Mouse (Mus musculus) liver, embryonic 11.5 days (tissue): Measurements from ENCODE around the gene Pla2g10. TPM values are rescaled to one million over a fixed set of nuclear protein-coding genes. Genes with fewer than 3 reads are reported as not detected.

Experiments
- ATAC-seq: fragments of 200-750 bp; cut with Nextera tagmentation; replicated peaks from 2 replicates; pipeline ENCODE4 v1.8.0; 2017; ENCODE audit warnings: moderate number of reproducible peaks, mild to moderate bottlenecking, moderate TSS enrichment, moderate library complexity; ENCODE audit not compliant: low FRiP score
- DNase-seq: peaks from one replicate; pipeline ENCODE4 v3.0.0-alpha.2; 2017; ENCODE audit warnings: low spot score
- H3K27ac ChIP-seq: fragments of 300-500 bp; sonication (generic); 2 replicates; pipeline ENCODE4 v1.5.1; 2014; ENCODE audit warnings: mild to moderate bottlenecking, low read depth, low read length, control low read depth
- H3K27me3 ChIP-seq: fragments of 300-500 bp; sonication (generic); replicated peaks from 2 replicates; pipeline ENCODE4 v1.6.1; 2014; ENCODE audit warnings: low read length, mixed read lengths; ENCODE audit not compliant: control insufficient read depth, insufficient read depth
- H3K36me3 ChIP-seq: fragments of 300-500 bp; sonication (generic); 2 replicates; pipeline ENCODE4 v1.6.1; 2014; ENCODE audit warnings: mild to moderate bottlenecking, low read length, moderate library complexity, mixed read lengths; ENCODE audit not compliant: control insufficient read depth, insufficient read depth
- H3K4me1 ChIP-seq: fragments of 300-500 bp; sonication (generic); replicated peaks from 2 replicates; pipeline ENCODE4 v1.6.1; 2014; ENCODE audit warnings: low read length, mixed read lengths; ENCODE audit not compliant: control insufficient read depth, insufficient read depth
- H3K4me2 ChIP-seq: fragments of 300-500 bp; sonication (generic); 2 replicates; pipeline ENCODE4 v1.6.1; 2014; ENCODE audit warnings: mild to moderate bottlenecking, control low read depth, moderate library complexity
- H3K4me3 ChIP-seq: fragments of 300-500 bp; sonication (generic); 2 replicates; pipeline ENCODE4 v1.5.1; 2014; ENCODE audit warnings: low read depth, low read length, control low read depth
- H3K9ac ChIP-seq: fragments of 300-500 bp; sonication (generic); 2 replicates; pipeline ENCODE4 v1.6.1; 2014; ENCODE audit warnings: low read depth, low read length, control low read depth
- H3K9me3 ChIP-seq: fragments of 300-500 bp; sonication (generic); 2 replicates; pipeline ENCODE4 v1.6.1; 2016; ENCODE audit warnings: low read length, inconsistent platforms, mixed read lengths; ENCODE audit not compliant: control insufficient read depth
- WGBS: fragments of 180-500 bp; shearing (Covaris S2); extraction: QIAGEN DNeasy Blood & Tissue Kit; methylation state at CpG from one replicate; pipeline ENCODE4 v1.1.7; 2014; 5-methylcytosine and 5-hydroxymethylcytosine counted together
- polyA plus RNA-seq: library from polyadenylated mRNA; unstranded; fragments of >200 nt; fragmentation: Nextera tagmentation; extraction: Ambion mirVana; gene quantifications from 2 replicates; pipeline ENCODE4 v1.2.1, GENCODE M21; 2014

Pla2g10 gene
- polyA plus RNA-seq, 1 experiment from 2014 or later = 0.48 TPM

DNA sequence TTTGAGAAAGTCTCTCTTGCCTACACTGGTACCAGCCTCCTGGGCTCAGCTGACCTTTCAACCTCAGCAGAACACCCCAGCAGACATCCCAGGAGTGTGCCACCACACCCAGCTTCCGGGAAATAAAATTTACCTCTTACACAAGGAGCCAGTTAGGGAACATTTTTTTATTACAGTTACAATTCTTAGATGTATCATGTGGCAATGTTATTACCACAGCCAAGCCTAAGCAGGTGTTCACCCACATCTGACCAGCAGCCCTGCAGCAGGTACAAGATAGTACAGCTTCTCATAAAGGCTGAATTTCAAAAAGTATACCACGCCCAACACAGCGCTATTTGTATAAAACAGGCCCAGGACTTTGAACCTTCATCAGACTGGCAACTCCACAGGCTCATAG, 15.9 kb downstream of the Pla2g10 start:
- DNase-seq (no peak), ATAC-seq (no peak)
- no peak overlapping the region for H3K4me3 ChIP-seq
- H3K27me3 ChIP-seq = no peaks in the 10 kb centered on the region
- no peak overlapping the region for H3K4me2 ChIP-seq
- no peaks in the 10 kb centered on the region for H3K9me3 ChIP-seq
- no peaks in the 10 kb centered on the region for H3K36me3 ChIP-seq
- no peak overlapping the region for H3K9ac ChIP-seq
- no peaks in the 10 kb centered on the region for H3K4me1 ChIP-seq
- WGBS = 84% methylated on average over 3 of the region's 3 CpGs
- H3K27ac ChIP-seq = no peak overlapping the region

GRCm38 (mm10) chr16:13704676-13705075, 26.1 kb downstream of the Pla2g10 start:
- Histone ChIP-seq H3K27me3 (no peaks in the 10 kb centered on the region), H3K9ac (no peak overlapping the region), H3K36me3 (peaks cover 11% of the 10 kb centered on the region), H3K4me3 (no peak overlapping the region), H3K4me2 (no peak overlapping the region), H3K27ac (no peak overlapping the region), H3K9me3 (no peaks in the 10 kb centered on the region), H3K4me1 (no peaks in the 10 kb centered on the region)
- DNase-seq = no peak
- no peak for ATAC-seq
- WGBS = 93% methylated on average over 10 of the region's 10 CpGs

- DNase-seq (no peak), ATAC-seq (no peak)
- Histone ChIP-seq H3K27ac (no peak overlapping the region), H3K4me1 (no peaks in the 10 kb centered on the region), H3K9ac (no peak overlapping the region), H3K36me3 (peaks cover 27% of the 10 kb centered on the region), H3K9me3 (no peaks in the 10 kb centered on the region), H3K4me3 (no peak overlapping the region), H3K4me2 (no peak overlapping the region), H3K27me3 (no peaks in the 10 kb centered on the region)
- 94% methylated on average over 7 of the region's 7 CpGs for WGBS
These were observed 28.6 kb downstream of the Pla2g10 start for GRCm38 (mm10) chr16:13702184-13702583.

GRCm38 (mm10) chr16:13698998-13699397, 31.8 kb downstream of the Pla2g10 start:
- H3K9ac ChIP-seq = no peak overlapping the region

GRCm38 (mm10) chr16:13678601-13679319, 52.0 kb downstream of the Pla2g10 start:
- no peaks in the 10 kb centered on the region for H3K27me3 ChIP-seq
- no peak overlapping the region for H3K9ac ChIP-seq

More at GRCm38 (mm10) chr16:13698998-13699397, 31.8 kb downstream of the Pla2g10 start:
- H3K9me3 ChIP-seq = no peaks in the 10 kb centered on the region
- H3K36me3 ChIP-seq = peaks cover 38% of the 10 kb centered on the region
- WGBS = 91% methylated on average over 7 of the region's 7 CpGs
- DNase-seq = no peak
- no peak overlapping the region for H3K27ac ChIP-seq
- no peak for ATAC-seq
- no peak overlapping the region for H3K4me3 ChIP-seq
- H3K4me2 ChIP-seq = no peak overlapping the region
- H3K27me3 ChIP-seq = no peaks in the 10 kb centered on the region
- H3K4me1 ChIP-seq = no peaks in the 10 kb centered on the region

DNA sequence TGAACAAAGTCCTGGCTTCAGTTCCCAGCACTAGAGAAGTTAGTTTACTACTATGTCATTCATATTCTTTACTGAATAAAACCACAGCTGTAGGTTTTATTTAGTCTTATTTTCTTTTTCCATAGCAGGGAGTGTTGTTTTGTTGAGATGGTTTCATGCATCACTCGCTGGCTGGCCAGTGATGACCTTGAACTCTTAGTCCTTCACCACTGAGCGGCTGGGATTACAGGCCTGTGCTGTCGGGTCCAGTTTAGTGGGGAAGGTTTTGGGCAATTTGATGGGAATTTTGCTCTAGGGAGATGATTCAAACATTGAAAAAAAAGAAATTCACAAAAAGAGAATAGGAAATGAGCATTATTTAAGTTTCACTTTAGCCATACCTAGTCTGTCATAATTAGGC, 56.3 kb downstream of the Pla2g10 start:
- H3K27me3 ChIP-seq = no peaks in the 10 kb centered on the region
- no peak overlapping the region for H3K4me3 ChIP-seq
- H3K36me3 ChIP-seq = peaks cover 7% of the 10 kb centered on the region; the same call in 1 of the 2 replicates
- DNase-seq (no peak), ATAC-seq (no peak)
- H3K9me3 ChIP-seq = no peaks in the 10 kb centered on the region
- H3K4me1 ChIP-seq = peaks cover 7% of the 10 kb centered on the region
- WGBS = 88% methylated on average over 3 of the region's 3 CpGs
- H3K4me2 ChIP-seq = no peak overlapping the region
- no peak overlapping the region for H3K9ac ChIP-seq
- no peak overlapping the region for H3K27ac ChIP-seq

More at GRCm38 (mm10) chr16:13678601-13679319, 52.0 kb downstream of the Pla2g10 start:
- no peak overlapping the region for H3K27ac ChIP-seq
- no peak overlapping the region for H3K4me3 ChIP-seq
- no peak overlapping the region for H3K4me2 ChIP-seq
- WGBS = 89% methylated on average over 3 of the region's 3 CpGs
- ATAC-seq (no peak), DNase-seq (no peak)
- no peaks in the 10 kb centered on the region for H3K9me3 ChIP-seq
- no peaks in the 10 kb centered on the region for H3K4me1 ChIP-seq
- H3K36me3 ChIP-seq = peaks cover 7% of the 10 kb centered on the region; the same call in 1 of the 2 replicates

DNA sequence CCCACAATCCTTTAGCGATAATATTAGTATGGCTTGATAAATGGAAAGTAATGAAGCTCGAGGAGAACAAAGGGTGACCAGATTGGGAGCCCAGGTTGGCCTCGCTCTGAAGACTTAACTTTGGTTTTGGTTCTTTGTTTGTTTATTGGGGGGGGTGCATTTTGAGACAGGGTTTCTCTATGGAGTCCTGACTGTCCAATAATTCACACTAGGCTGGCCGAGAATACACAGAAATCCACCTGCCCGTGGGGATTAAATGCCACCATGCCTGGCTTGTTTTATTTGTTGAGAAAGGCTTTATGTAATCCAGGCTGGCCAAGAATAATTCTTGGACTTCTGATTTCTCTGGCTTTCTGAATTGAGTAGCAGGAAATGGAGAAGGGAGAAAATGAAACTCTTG, 57.7 kb downstream of the Pla2g10 start:
- Histone ChIP-seq H3K9ac (no peak overlapping the region), H3K4me1 (peaks cover 16% of the 10 kb centered on the region), H3K27me3 (no peaks in the 10 kb centered on the region), H3K4me2 (peak overlapping the region; percentile 63), H3K36me3 (peaks cover 7% of the 10 kb centered on the region; the same call in 1 of the 2 replicates), H3K4me3 (peak overlapping the region; percentile 94), H3K27ac (no peak overlapping the region), H3K9me3 (no peaks in the 10 kb centered on the region)
- ATAC-seq (no peak), DNase-seq (no peak)
- 77% methylated on average over 5 of the region's 5 CpGs for WGBS

GRCm38 (mm10) chr16:13672386-13672898, 58.3 kb downstream of the Pla2g10 start:
- H3K9ac ChIP-seq = peak overlapping the region; percentile 89
- no peaks in the 10 kb centered on the region for H3K9me3 ChIP-seq
- H3K27ac ChIP-seq = peak overlapping the region; percentile 76
- no peaks in the 10 kb centered on the region for H3K27me3 ChIP-seq
- peaks cover 16% of the 10 kb centered on the region for H3K4me1 ChIP-seq
- H3K4me3 ChIP-seq = peak overlapping the region; percentile 94
- H3K4me2 ChIP-seq = peak overlapping the region; percentile 63
- peaks cover 3% of the 10 kb centered on the region; the same call in 1 of the 2 replicates for H3K36me3 ChIP-seq
- 1% methylated on average over 20 of the region's 20 CpGs for WGBS
- ATAC-seq = peak; percentile 71
- DNase-seq = peak; percentile 65
